Mouse (Mus musculus) bone marrow macrophage, adult 2 months (primary cell): ENCODE measurements around the gene Zic1.

Experiments
- CTCF ChIP-seq: IDR thresholded peaks from 2 replicates; pipeline ENCODE4 v1.5.1; 2012; ENCODE audit warnings: low read depth, mild to moderate bottlenecking, low read length, moderate library complexity
- POLR2A ChIP-seq: IDR thresholded peaks from 2 replicates; pipeline ENCODE4 v1.6.1; 2012; ENCODE audit warnings: mild to moderate bottlenecking, low read depth, low read length, borderline replicate concordance

- TF ChIP-seq POLR2A (no peak), CTCF (no peak)
Measured at GRCm38 (mm10) chr9:91404229-91404628, 38.6 kb upstream of the Zic1 start.
